Mouse (Mus musculus): ENCODE data around the gene Slc26a9.
A peak's percentile ranks its signal among the peaks of the same experiment; 100 is the strongest.

The Slc26a9 gene

GRCm38 (mm10) chr1:131736494-131736893, 7.3 kb upstream of the Slc26a9 start:
- DNase-seq (ENCODE audit: low spot score in 2 of 2), result no peak

GRCm38 (mm10) chr1:131737269-131737668, 6.6 kb upstream of the Slc26a9 start:
- DNase-seq (ENCODE audit: low spot score in 2 of 2), result peak; percentile 82 to 90

GRCm38 (mm10) chr1:131738760-131739159, 5.1 kb upstream of the Slc26a9 start:
- DNase-seq (ENCODE audit: low spot score in 2 of 2), result no peak

GRCm38 (mm10) chr1:131739481-131740160, 4.2 kb upstream of the Slc26a9 start:
- DNase-seq (ENCODE audit: low spot score in 2 of 2), result no peak

- no peak for DNase-seq (ENCODE audit: low spot score in 2 of 2)
Observed at GRCm38 (mm10) chr1:131745391-131745790, 1.6 kb downstream of the Slc26a9 start.

GRCm38 (mm10) chr1:131747761-131748160, 3.9 kb downstream of the Slc26a9 start:
- no peak for DNase-seq (ENCODE audit: low spot score in 2 of 2)

GRCm38 (mm10) chr1:131748636-131749035, 4.8 kb downstream of the Slc26a9 start:
- no peak for DNase-seq (ENCODE audit: low spot score in 2 of 2)

- DNase-seq (ENCODE audit: low spot score in 2 of 2), result no peak
Observed at GRCm38 (mm10) chr1:131749706-131750545, 6.1 kb downstream of the Slc26a9 start.

GRCm38 (mm10) chr1:131751181-131751890, 7.5 kb downstream of the Slc26a9 start:
- no peak for DNase-seq (ENCODE audit: low spot score in 2 of 2)

- DNase-seq (ENCODE audit: low spot score in 2 of 2), result no peak
Observed at GRCm38 (mm10) chr1:131751891-131752311, 8.1 kb downstream of the Slc26a9 start.

GRCm38 (mm10) chr1:131754212-131754829, 10.5 kb downstream of the Slc26a9 start:
- no peak for DNase-seq (ENCODE audit: low spot score in 2 of 2)

- DNase-seq (ENCODE audit: low spot score in 2 of 2), result no peak
Observed at GRCm38 (mm10) chr1:131754916-131755315, 11.1 kb downstream of the Slc26a9 start.

- no peak for DNase-seq (ENCODE audit: low spot score in 2 of 2)
Observed at GRCm38 (mm10) chr1:131757211-131757610, 13.4 kb downstream of the Slc26a9 start.

GRCm38 (mm10) chr1:131758796-131759195, 15.0 kb downstream of the Slc26a9 start:
- DNase-seq (ENCODE audit: low spot score in 2 of 2), result peak in 1 of 2 experiments; percentile 41

- DNase-seq (ENCODE audit: low spot score in 2 of 2), result peak in 1 of 2 experiments; percentile 44
Observed at GRCm38 (mm10) chr1:131759667-131760427, 16.0 kb downstream of the Slc26a9 start.

GRCm38 (mm10) chr1:131760428-131760820, 16.6 kb downstream of the Slc26a9 start:
- peak in 1 of 2 experiments; percentile 50 for DNase-seq (ENCODE audit: low spot score in 2 of 2)

GRCm38 (mm10) chr1:131761079-131761831, 17.4 kb downstream of the Slc26a9 start:
- DNase-seq (ENCODE audit: low spot score in 2 of 2), result peak; percentile 15 to 50

GRCm38 (mm10) chr1:131763683-131764082, 19.9 kb downstream of the Slc26a9 start:
- DNase-seq (ENCODE audit: low spot score in 2 of 2), result peak; percentile 14 to 54

GRCm38 (mm10) chr1:131764581-131765338, 20.9 kb downstream of the Slc26a9 start:
- peak; percentile 14 to 45 for DNase-seq (ENCODE audit: low spot score in 2 of 2)

Data from urinary bladder, postnatal 4 days (tissue).